8 mouse cellular contexts compared by ENCODE assay signal in genomic region chr11:116852291-116852890, GRCm38 (mm10). TPM values are rescaled to one million over a fixed set of nuclear protein-coding genes. Genes with fewer than 3 reads are reported as not detected.
DNase-seq lines count a peak whose midpoint lies in the region; ATAC-seq lines count a peak whose summit lies in the region.

Gene Mfsd11 (plus strand): TSS chr11:116852440.

- WGBS in heart, embryonic 13.5 days, result under 1% methylated on average over 89 of the region's 91 CpGs
- 0% methylated on average over 88 of the region's 91 CpGs for WGBS in liver, embryonic 13.5 days (ENCODE audit: insufficient replicate concordance)
- under 1% methylated on average over 86 of the region's 91 CpGs for WGBS in stomach, embryonic 15.5 days

- H3K9ac ChIP-seq in heart, embryonic 13.5 days, result peak within 1 kb of the TSS; percentile 99
- peak within 1 kb of the TSS; percentile 99 for H3K9ac ChIP-seq in liver, embryonic 13.5 days
- H3K9ac ChIP-seq in stomach, embryonic 15.5 days, result peak within 1 kb of the TSS; percentile 90

- no peaks in the 10 kb centered on the region for H3K9me3 ChIP-seq in heart, embryonic 13.5 days
- no peaks in the 10 kb centered on the region for H3K9me3 ChIP-seq in liver, embryonic 13.5 days (replicated peaks)
- H3K9me3 ChIP-seq in stomach, embryonic 15.5 days, result no peaks in the 10 kb centered on the region

- H3K27me3 ChIP-seq in heart, embryonic 13.5 days (replicated peaks), result no peaks in the 10 kb centered on the region
- H3K27me3 ChIP-seq in liver, embryonic 13.5 days, result no peaks in the 10 kb centered on the region
- H3K27me3 ChIP-seq in stomach, embryonic 15.5 days (replicated peaks), result no peaks in the 10 kb centered on the region

- peak; percentile 66 for DNase-seq in A20 (ENCODE audit: low read depth, low spot score)
- DNase-seq in brain, adult 2 months (ENCODE audit: low read depth, low spot score), result peak; percentile 87
- peak; percentile 92 for DNase-seq in kidney, postnatal 10 days
- peak; percentile 77 for DNase-seq in liver, embryonic 13.5 days
- DNase-seq in natural killer cell, adult 2 months (ENCODE audit: low spot score in 2 of 2), result peak; percentile 72 to 73

- H3K4me3 ChIP-seq in heart, embryonic 13.5 days, result peak within 1 kb of the TSS; percentile 99
- peak within 1 kb of the TSS; percentile 98 for H3K4me3 ChIP-seq in liver, embryonic 13.5 days (replicated peaks)
- H3K4me3 ChIP-seq in stomach, embryonic 15.5 days (replicated peaks), result peak within 1 kb of the TSS; percentile 92

- peaks cover 52% of the 10 kb centered on the region for H3K36me3 ChIP-seq in heart, embryonic 13.5 days
- peaks cover 46% of the 10 kb centered on the region for H3K36me3 ChIP-seq in liver, embryonic 13.5 days
- peaks cover 14% of the 10 kb centered on the region; the same call in 1 of the 2 replicates for H3K36me3 ChIP-seq in stomach, embryonic 15.5 days

- peak; percentile 48 for ATAC-seq in erythroid progenitor cell, adult 5-6 weeks (replicated peaks; ENCODE audit: low FRiP score, poor library complexity, severe bottlenecking)
- ATAC-seq in heart, embryonic 13.5 days (ENCODE audit: extremely low read depth, insufficient number of reproducible peaks, low FRiP score, low TSS enrichment), result peak; percentile 71
- peak; percentile 62 for ATAC-seq in liver, embryonic 13.5 days (ENCODE audit: low read depth)
- peak; percentile 61 for ATAC-seq in stomach, embryonic 15.5 days (ENCODE audit: insufficient read depth, low FRiP score, low read depth)

- H3K4me2 ChIP-seq in heart, embryonic 13.5 days, result peak within 1 kb of the TSS; percentile 86
- peak within 1 kb of the TSS; percentile 90 for H3K4me2 ChIP-seq in liver, embryonic 13.5 days
- peak within 1 kb of the TSS; percentile 68 for H3K4me2 ChIP-seq in stomach, embryonic 15.5 days

- H3K4me1 ChIP-seq in heart, embryonic 13.5 days, result peaks cover 49% of the 10 kb centered on the region
- H3K4me1 ChIP-seq in liver, embryonic 13.5 days (replicated peaks), result peaks cover 57% of the 10 kb centered on the region
- peaks cover 4% of the 10 kb centered on the region; the same call in 1 of the 2 replicates for H3K4me1 ChIP-seq in stomach, embryonic 15.5 days

- peak within 1 kb of the TSS; percentile 100 for H3K27ac ChIP-seq in heart, embryonic 13.5 days (replicated peaks)
- peak within 1 kb of the TSS; percentile 98 for H3K27ac ChIP-seq in liver, embryonic 13.5 days
- H3K27ac ChIP-seq in stomach, embryonic 15.5 days, result peak within 1 kb of the TSS; percentile 100

RNA-seq across cellular contexts. Expression of gene Mfsd11, which starts in this region (rescaled TPM):
- 6.8 and 34.8 TPM in 2 replicates for total RNA-seq in erythroid progenitor cell, adult 5-6 weeks (2015; ENCODE audit: low replicate concordance)
- 7.6 and 15.8 TPM in 2 replicates for total RNA-seq in erythroid progenitor cell, adult 5-6 weeks (2017; ENCODE audit: low replicate concordance)
- polyA plus RNA-seq in heart, embryonic 13.5 days (2015; fragmentation: Nextera tagmentation; extraction: Ambion mirVana), result 32.2 and 35.5 TPM in 2 replicates
- polyA plus RNA-seq in liver, embryonic 13.5 days (2015; fragmentation: Nextera tagmentation; extraction: Ambion mirVana), result 10.4 and 11.8 TPM in 2 replicates
- polyA plus RNA-seq in stomach, embryonic 15.5 days (2015; fragmentation: Nextera tagmentation; extraction: Ambion mirVana), result 33.3 and 33.7 TPM in 2 replicates

Comparison
In these comparisons a context has a peak if more than half of its experiments do, and no peak if none do; other contexts are left out.
1. Peak in every context shown above with its lines: DNase-seq, ATAC-seq, H3K4me3 ChIP-seq and H3K27ac ChIP-seq.